Mouse (Mus musculus): ENCODE results near the gene Zfp423.

Gene Zfp423

GRCm38 (mm10) chr8:87701583-87701982, 257.8 kb downstream of the Zfp423 start:
- no peak for DNase-seq (ENCODE audit: low read depth, low spot score)

DNA sequence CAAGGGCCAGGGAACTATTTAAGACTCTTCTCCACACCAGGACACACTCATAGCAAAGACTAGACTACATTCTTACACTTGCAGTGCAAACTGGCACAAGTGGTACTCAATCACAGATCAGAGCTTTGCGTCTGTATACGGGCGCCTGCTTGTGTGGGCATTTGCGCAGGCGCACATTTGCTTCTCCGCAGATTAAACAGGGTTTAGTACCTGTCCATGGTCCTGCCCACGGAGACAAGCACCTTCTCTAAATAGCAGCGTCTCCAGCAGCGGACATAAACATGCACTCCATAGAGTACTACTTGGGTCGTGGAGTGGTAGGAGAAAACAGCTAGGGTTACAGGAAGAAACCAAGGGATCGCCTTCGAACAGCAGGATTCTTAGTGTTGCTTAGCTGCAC, 259.1 kb downstream of the Zfp423 start:
- DNase-seq (ENCODE audit: low read depth, low spot score) = peak; percentile 62

GRCm38 (mm10) chr8:87697127-87697526, 262.3 kb downstream of the Zfp423 start:
- DNase-seq (ENCODE audit: low read depth, low spot score) = no peak

DNA sequence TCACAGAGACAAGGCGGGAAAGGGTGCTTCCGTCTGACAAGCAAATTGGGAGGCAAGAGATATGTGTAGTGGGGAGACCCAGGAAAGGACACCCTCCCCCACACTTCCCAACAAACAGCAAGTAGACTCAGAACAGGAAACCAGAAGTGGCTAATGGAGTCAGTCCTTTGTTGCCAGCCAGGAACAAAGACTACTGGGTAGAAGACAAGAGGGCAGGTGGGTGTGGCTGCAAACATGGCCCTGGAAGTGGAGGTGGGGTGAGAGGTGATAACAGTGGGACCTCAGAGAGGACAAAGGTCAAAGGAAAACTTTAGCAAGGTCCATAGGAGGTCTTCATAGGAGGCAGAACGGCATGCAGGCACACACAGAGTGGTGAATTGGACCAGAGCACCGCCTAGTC, 265.7 kb downstream of the Zfp423 start:
- DNase-seq (ENCODE audit: low read depth, low spot score) = no peak

GRCm38 (mm10) chr8:87690100-87691095, 269.0 kb downstream of the Zfp423 start:
- DNase-seq (ENCODE audit: low read depth, low spot score) = peak; percentile 73

GRCm38 (mm10) chr8:87689192-87689591, 270.2 kb downstream of the Zfp423 start:
- no peak for DNase-seq (ENCODE audit: low read depth, low spot score)

GRCm38 (mm10) chr8:87688348-87688747, 271.0 kb downstream of the Zfp423 start:
- DNase-seq (ENCODE audit: low read depth, low spot score) = no peak

DNA sequence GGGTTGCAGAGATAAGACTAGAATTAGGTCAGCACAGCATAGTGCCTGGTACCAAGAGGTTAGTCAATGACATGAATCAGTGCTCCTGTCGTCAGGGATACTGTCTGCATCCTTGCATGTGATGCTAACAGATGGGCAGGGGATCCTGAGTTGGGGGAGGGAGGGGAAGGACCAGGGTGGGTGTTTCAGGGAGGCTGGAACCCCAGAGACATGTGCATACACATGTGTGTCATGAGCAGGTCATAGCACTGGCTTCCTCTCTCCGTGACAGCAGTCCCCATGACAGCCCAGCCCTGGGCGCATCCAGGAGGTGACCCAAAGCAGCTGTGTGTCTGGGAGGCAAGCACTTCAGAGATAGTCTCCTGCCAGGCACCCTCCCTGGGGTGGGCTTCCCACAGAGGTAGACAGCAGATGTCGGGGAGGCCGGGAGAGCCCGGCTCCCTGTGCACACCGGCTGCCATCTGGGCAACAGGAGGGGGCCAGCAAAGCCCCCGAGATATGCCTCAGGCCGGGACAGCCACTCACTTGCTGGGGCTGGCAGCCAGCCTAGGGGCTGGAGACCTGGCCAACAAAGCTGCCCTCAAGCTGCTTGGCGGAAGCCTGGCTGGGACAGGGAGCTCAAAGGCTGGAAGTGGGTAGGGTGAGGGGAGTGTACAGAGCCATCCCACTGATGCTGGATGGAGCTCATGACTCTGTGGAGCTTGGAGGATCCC, 272.3 kb downstream of the Zfp423 start:
- DNase-seq (ENCODE audit: low read depth, low spot score) = no peak

GRCm38 (mm10) chr8:87686026-87686425, 273.4 kb downstream of the Zfp423 start:
- DNase-seq (ENCODE audit: low read depth, low spot score) = no peak

DNA sequence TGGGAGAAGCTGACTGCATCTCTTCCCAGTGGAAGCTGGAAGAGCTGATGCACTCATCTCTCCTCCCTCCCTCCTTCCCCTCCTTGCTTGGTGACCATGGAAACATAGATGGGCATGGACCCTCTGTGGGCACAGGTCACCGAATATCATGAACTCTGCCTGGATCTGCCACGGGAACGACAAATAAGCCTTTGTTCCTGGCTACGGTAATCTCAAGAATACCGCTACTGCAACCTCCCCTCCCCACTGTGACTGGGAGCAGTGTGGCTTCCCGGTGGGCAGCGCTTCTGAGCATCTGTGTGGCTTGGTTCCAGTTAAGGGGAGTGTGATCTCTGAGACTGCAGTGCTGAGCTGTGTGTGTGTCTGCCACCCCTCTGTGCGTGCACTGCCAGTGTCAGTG, 274.0 kb downstream of the Zfp423 start:
- no peak for DNase-seq (ENCODE audit: low read depth, low spot score)

- DNase-seq (ENCODE audit: low read depth, low spot score) = no peak
Measured at GRCm38 (mm10) chr8:87682066-87682465, 277.3 kb downstream of the Zfp423 start.

GRCm38 (mm10) chr8:87680034-87680433, 279.4 kb downstream of the Zfp423 start:
- DNase-seq (ENCODE audit: low read depth, low spot score) = no peak

DNA sequence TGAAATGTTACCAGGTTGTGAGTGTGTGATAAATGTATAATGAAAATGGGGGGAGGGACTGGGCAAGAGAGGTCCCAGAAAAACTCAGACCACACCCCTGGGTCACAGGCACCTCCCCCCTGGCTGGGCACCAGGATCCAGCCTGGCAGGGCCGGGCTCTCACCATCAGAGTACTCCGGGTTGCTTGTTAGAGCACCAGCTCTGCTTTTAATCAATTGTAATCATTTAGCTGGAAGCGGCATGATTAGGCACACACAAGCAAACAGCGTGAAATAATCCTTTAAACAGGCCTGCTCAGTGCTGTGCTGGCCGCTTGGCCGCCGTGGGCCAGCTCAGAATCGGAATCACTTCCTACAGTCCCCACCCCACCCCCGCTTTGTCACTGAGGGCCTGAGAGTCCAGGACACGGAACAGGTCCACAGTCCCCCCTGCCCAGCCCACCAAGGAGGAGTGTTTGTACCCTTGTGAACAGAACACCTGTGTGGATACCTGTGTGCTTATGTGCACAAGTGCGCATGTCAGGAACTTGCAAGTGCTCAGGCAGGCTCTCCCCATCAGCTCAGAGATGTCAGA, 279.9 kb downstream of the Zfp423 start:
- no peak for DNase-seq (ENCODE audit: low read depth, low spot score)

- DNase-seq (ENCODE audit: low read depth, low spot score) = no peak
Measured at GRCm38 (mm10) chr8:87675411-87675810, 284.0 kb downstream of the Zfp423 start.

DNA sequence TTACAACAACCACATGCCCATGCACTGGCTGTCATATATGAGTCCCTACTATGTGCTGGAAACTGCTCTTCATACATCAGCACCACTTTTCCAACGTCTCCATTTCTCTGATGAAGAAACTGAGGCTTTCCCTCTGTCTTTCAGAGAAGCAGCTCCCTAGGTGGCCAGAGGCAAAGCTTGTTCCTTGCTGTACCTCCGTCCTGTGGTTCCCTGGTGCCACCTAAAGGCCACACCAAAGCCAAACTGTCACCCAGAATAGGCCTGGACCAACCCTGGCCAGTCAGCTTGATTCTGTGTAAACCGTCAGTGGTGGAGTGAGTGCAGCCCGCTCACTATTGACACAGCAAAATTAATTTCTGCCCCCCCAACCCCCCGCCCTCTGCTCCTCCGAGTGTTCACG, 285.2 kb downstream of the Zfp423 start:
- no peak for DNase-seq (ENCODE audit: low read depth, low spot score)

DNA sequence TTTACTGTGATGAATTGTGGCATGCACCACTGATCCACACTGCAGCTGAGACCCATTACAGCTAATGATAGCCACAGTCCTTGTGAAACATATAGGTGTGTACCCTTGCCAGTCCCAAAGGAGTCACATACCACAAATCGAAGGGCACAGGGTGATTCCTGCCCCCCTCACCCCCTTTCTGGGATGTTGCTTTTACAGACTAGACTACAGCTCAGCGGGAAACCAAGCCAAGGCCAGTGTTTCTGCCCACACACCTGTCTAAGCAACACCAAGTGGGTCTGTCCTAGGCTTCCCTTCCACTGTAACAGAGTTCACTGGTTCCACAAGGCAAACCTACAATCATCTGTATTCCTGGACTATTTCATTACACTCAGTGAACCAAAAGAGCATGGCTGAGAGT, 287.2 kb downstream of the Zfp423 start:
- DNase-seq (ENCODE audit: low read depth, low spot score) = no peak

DNA sequence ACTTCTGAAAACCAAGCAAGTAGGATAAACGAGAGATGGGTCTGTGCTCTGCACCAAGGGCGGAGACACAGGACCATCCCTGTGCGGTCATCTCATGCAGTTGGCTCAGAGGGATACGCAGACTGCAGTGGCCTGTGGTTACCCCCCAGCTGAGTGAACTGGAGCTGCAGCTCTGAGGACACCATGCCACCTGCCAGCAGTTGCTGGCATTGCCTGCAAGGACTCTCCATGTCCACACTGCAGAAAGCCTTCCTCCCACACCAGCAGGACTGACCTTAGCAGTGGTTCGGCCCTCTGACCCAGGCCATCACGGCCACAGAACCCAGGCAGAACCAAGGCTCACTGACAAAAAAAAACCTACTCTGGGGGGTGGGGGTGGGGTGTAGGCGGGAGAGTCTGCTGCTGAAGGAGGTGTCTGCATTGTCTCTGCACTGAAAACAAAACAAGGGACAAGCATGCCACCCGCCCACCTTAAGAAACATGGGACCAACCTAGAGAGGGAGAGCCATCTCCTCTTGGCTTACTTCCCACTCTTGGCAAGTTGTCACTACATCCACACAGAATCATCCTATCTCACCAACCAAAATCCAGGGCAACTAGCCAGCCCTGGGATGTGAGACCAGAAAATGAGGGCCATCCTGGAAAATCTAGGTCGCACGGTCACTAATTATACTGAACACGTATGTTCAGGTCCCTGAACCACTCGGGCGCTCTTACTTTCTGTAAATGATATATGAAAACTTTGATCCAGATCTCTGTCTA, 288.0 kb downstream of the Zfp423 start:
- DNase-seq (ENCODE audit: low read depth, low spot score) = no peak

GRCm38 (mm10) chr8:87670232-87670631, 289.2 kb downstream of the Zfp423 start:
- DNase-seq (ENCODE audit: low read depth, low spot score) = no peak

GRCm38 (mm10) chr8:87668736-87669135, 290.7 kb downstream of the Zfp423 start:
- no peak for DNase-seq (ENCODE audit: low read depth, low spot score)

DNA sequence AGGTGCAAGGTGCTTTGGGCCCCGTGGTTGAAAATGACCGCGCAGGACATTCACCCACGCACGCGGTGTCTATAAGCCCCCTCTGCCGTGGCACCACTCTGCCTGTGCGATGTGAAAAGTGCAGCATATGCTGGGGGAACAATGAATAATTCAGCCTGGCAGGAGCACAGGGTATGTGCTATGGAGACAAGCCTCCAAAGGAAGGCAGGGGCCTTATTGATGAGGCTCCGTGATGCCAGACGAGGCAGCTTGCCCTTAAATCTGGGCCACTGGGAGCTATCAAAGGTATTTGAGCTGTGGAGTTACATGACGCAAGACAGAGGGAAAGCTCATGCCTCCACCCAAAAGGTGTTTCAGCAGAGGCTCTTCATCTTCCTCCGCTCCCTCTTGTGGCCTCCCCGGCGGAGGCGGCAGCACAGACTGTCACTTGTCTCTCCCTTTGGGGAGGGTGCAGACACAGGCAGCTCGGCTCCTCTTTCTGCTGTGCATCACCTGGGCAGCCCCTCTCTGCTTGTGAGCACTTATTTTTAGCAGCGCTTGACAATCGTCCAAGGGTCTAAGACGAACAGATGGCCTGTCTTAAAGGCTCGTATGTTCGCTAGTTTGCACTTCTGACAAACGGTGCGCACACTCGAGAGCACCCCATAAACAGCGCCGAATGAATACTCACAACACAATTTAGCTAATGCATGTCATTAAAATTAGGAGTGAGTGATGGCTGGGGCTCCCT, 291.3 kb downstream of the Zfp423 start:
- DNase-seq (ENCODE audit: low read depth, low spot score) = no peak

DNA sequence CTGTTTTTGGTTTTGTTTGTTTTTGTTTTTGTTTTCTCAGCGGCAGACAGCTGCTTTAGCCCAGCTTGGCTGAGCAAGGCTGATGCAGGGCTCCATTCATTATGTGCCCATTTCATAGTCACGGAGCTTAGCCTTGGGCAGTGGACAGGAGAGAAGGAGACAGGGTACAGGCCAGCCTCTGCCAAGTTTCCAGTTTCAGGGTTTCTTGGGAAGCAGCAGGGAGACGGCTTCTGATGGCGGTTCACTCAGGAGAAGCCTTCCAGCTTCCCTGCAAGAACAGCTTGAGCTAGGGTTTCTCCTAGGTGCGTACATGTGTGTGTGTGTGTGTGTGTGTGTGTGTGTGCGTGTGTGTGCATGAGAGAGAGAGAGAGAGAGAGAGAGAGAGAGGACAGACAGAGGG, 292.1 kb downstream of the Zfp423 start:
- no peak for DNase-seq (ENCODE audit: low read depth, low spot score)
